Mouse (Mus musculus) myocyte (in vitro differentiated cells): ENCODE results near the gene Pafah1b3. TPM values are rescaled to one million over a fixed set of nuclear protein-coding genes. Genes with fewer than 3 reads are reported as not detected.
"Not testable (repeated sequence)": the region's sequence is repeated elsewhere in the genome, so short reads cannot be mapped to it uniquely, and the experiment has no call there.

ENCODE experiments used
- H3K27me3 ChIP-seq: one replicate; pipeline ENCODE4 v1.6.1; 2011; ENCODE audit not compliant: control insufficient read depth, insufficient read depth, insufficient read length
- H3K36me3 ChIP-seq: one replicate; pipeline ENCODE4 v1.6.1; 2011; ENCODE audit not compliant: control insufficient read depth, insufficient read depth
- H3K4me2 ChIP-seq: one replicate; pipeline ENCODE4 v1.6.1; 2011; ENCODE audit warnings: low read depth, control low read depth
- H3K4me3 ChIP-seq: one replicate; pipeline ENCODE4 v1.5.1; 2011; ENCODE audit warnings: mild to moderate bottlenecking, control low read depth, moderate library complexity
- H3K79me2 ChIP-seq: one replicate; pipeline ENCODE4 v1.6.1; 2011; ENCODE audit not compliant: control insufficient read depth, insufficient read depth
- H3ac ChIP-seq: one replicate; pipeline ENCODE4 v1.6.1; 2011; ENCODE audit not compliant: control insufficient read depth, insufficient read length
- CEBPB ChIP-seq: IDR thresholded peaks from 2 replicates; pipeline ENCODE4 v1.6.1; 2011; ENCODE audit warnings: mild to moderate bottlenecking, moderate library complexity; ENCODE audit not compliant: poor library complexity, insufficient read depth, severe bottlenecking
- E2F4 ChIP-seq: IDR thresholded peaks from one replicate; pipeline ENCODE4 v1.6.1; 2011; ENCODE audit warnings: mild to moderate bottlenecking, control low read depth, moderate library complexity; ENCODE audit not compliant: insufficient read depth
- MAX ChIP-seq: IDR thresholded peaks from one replicate; pipeline ENCODE4 v1.6.1; 2011; ENCODE audit warnings: low read depth, mild to moderate bottlenecking, control low read depth
- MYOD1 ChIP-seq, 3 experiments: IDR thresholded peaks; one replicate each; pipeline ENCODE4 v1.6.1; 2011; ENCODE audit warnings: control low read depth in 2 of 3, low read depth in 2 of 3, mild to moderate bottlenecking in 2 of 3, moderate library complexity in 1 of 3; ENCODE audit not compliant: insufficient read length in 2 of 3, control insufficient read depth in 1 of 3
- MYOG ChIP-seq, 3 experiments: IDR thresholded peaks; one replicate each; pipeline ENCODE4 v1.6.1; 2011; ENCODE audit warnings: control low read depth in 2 of 3, low read depth in 2 of 3, mild to moderate bottlenecking in 2 of 3; ENCODE audit not compliant: insufficient read length in 2 of 3, control insufficient read depth in 1 of 3, insufficient read depth in 1 of 3
- POLR2A ChIP-seq: IDR thresholded peaks from one replicate; pipeline ENCODE4 v1.6.1; 2011; ENCODE audit warnings: low read depth, mild to moderate bottlenecking, control low read depth, moderate library complexity; ENCODE audit not compliant: insufficient read length
- POLR2AphosphoS2 ChIP-seq: IDR thresholded peaks from one replicate; pipeline ENCODE4 v1.6.1; 2011; ENCODE audit warnings: low read depth, control low read depth; ENCODE audit not compliant: insufficient read length
- REST ChIP-seq: IDR thresholded peaks from one replicate; pipeline ENCODE4 v1.6.1; 2011; ENCODE audit warnings: mild to moderate bottlenecking, control low read depth, moderate library complexity; ENCODE audit not compliant: insufficient read depth, insufficient read length
- SRF ChIP-seq: IDR thresholded peaks from one replicate; pipeline ENCODE4 v1.6.1; 2011; ENCODE audit warnings: low read depth; ENCODE audit not compliant: control insufficient read depth, insufficient read length
- TCF12 ChIP-seq: IDR thresholded peaks from one replicate; pipeline ENCODE4 v1.6.1; 2011; ENCODE audit warnings: mild to moderate bottlenecking, control low read depth; ENCODE audit not compliant: poor library complexity, insufficient read depth, severe bottlenecking
- TCF3 ChIP-seq: IDR thresholded peaks from one replicate; pipeline ENCODE4 v1.6.1; 2011; ENCODE audit warnings: low read depth, control low read depth; ENCODE audit not compliant: insufficient read length
- USF1 ChIP-seq: IDR thresholded peaks from one replicate; pipeline ENCODE4 v1.6.1; 2011; ENCODE audit warnings: low read depth, mild to moderate bottlenecking, control low read depth, moderate library complexity
- polyA plus RNA-seq: library from polyadenylated mRNA; unstranded; fragments of >200 nt; fragmentation: generic; extraction: Trizol; gene quantifications from one replicate; pipeline ENCODE4 v1.2.1, GENCODE M21; 2012; ENCODE audit warnings: missing spikeins

Gene Pafah1b3
- polyA plus RNA-seq, 1 experiment, result 54.0 TPM

DNA sequence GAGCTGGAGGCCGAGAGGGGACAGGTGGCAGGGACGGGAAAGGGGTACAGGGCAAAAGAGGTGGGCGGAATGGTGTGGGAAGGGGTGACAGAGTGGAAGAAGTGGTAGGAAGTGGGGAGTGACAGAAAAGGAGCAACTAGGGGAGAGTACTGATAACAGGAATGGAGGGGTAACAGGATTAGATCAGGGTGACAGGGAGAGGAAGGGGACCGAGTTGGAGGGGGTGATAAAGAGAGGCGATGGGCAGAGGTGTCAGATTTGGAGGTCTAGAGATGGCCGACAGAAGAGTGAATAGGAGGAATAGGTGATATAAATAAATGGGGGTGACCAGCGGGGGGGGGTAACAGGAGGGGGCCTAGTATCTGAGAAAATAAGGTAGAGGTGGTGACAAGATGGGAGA, 29.2 kb downstream of the Pafah1b3 start:
- Histone ChIP-seq H3K4me2 (peak overlapping the region; percentile 92), H3K4me3 (peak overlapping the region; percentile 84), H3ac (peak overlapping the region; percentile 24), H3K27me3 (no peaks in the 10 kb centered on the region), H3K79me2 (peaks cover 17% of the 10 kb centered on the region), H3K36me3 (no peaks in the 10 kb centered on the region)
- TF ChIP-seq MYOD1 (IDR thresholded peaks at IDR 0.05; ENCODE audit: control insufficient read depth in 1 of 3, insufficient read length in 2 of 3, low read depth in 2 of 3) (peak in 1 of 3 experiments; percentile 64), SRF (no peak)

DNA sequence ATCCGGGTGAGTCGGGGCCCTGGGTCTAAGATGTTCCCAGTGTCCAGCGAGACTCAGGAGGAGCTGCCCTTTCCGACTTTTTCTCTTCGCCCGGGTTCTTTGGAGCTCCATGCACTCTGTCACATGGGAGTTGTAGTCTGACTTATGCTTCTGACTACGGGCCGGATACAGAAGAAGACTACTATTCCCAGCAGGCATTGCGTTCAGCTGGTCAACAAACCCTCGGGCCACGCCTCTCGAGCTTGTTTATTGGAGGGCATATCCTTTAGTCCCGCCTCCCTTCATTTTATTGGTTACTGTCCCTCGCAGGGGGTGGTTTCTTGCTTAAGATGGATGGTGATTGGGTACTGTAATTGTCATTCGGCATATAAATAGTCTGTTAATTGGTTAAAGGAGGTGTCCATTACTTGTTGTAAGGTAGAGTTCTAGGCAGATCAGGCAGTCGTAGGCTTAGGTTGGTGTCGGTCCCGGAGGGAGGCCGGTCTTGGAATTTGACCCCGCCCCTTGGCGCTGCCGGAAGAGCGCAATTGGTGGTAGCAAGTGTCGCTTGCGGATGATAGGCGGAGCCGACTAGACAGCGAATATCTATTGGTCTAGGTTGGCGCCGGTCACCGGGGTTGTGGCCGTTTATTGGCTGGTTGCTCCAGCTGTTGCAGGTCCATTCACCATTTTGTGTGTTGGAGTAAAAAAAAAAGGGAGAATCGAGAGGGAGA, 29.9 kb downstream of the Pafah1b3 start:
- Histone ChIP-seq H3K36me3 (no peaks in the 10 kb centered on the region), H3K27me3 (no peaks in the 10 kb centered on the region), H3K4me2 (no peak overlapping the region), H3K4me3 (peak overlapping the region; percentile 84), H3K79me2 (peaks cover 17% of the 10 kb centered on the region), H3ac (peak overlapping the region; percentile 24)
- TF ChIP-seq TCF3 (no peak), CEBPB (no peak)

GRCm38 (mm10) chr7:25267301-25267750, 30.5 kb downstream of the Pafah1b3 start, which contains the start of gene Cic:
Cic (plus strand) TSS chr7:25267704.
- Histone ChIP-seq H3K27me3 (no peaks in the 10 kb centered on the region), H3K36me3 (no peaks in the 10 kb centered on the region), H3K79me2 (peaks cover 17% of the 10 kb centered on the region), H3K4me2 (peak within 1 kb of the TSS; percentile 97), H3K4me3 (peak within 1 kb of the TSS; percentile 84), H3ac (peak within 1 kb of the TSS; percentile 24)
- peak; percentile 81 for TF ChIP-seq E2F4
- peak; percentile 72 for TF ChIP-seq POLR2AphosphoS2
- TF ChIP-seq MYOG (IDR thresholded peaks at IDR 0.05; ENCODE audit: control insufficient read depth in 1 of 3, insufficient read depth in 1 of 3, insufficient read length in 2 of 3, low read depth in 2 of 3), result no peak
- TF ChIP-seq REST, result no peak
- no peak for TF ChIP-seq SRF
- TF ChIP-seq TCF12, result no peak
- TF ChIP-seq USF1, result peak; percentile 65
- TF ChIP-seq POLR2A, result peak; percentile 80

GRCm38 (mm10) chr7:25266180-25266962, 31.4 kb downstream of the Pafah1b3 start:
- H3K36me3 ChIP-seq, result no peaks in the 10 kb centered on the region
- H3K4me2 ChIP-seq, result peak overlapping the region; percentile 97
- peaks cover 17% of the 10 kb centered on the region for H3K79me2 ChIP-seq
- H3K27me3 ChIP-seq, result no peaks in the 10 kb centered on the region
- no peak for TF ChIP-seq E2F4
- TF ChIP-seq POLR2A, result no peak
- TF ChIP-seq REST, result no peak
- no peak for TF ChIP-seq USF1
- TF ChIP-seq MYOG (IDR thresholded peaks at IDR 0.05; ENCODE audit: control insufficient read depth in 1 of 3, insufficient read depth in 1 of 3, insufficient read length in 2 of 3, low read depth in 2 of 3), result no peak
- TF ChIP-seq POLR2AphosphoS2, result no peak
- no peak for TF ChIP-seq MAX
- TF ChIP-seq SRF, result no peak
- TF ChIP-seq TCF3, result no peak
- no peak for TF ChIP-seq TCF12
- no peak for TF ChIP-seq MYOD1 (IDR thresholded peaks at IDR 0.05; ENCODE audit: control insufficient read depth in 1 of 3, insufficient read length in 2 of 3, low read depth in 2 of 3)
- no peak for TF ChIP-seq CEBPB
- H3K4me3 ChIP-seq, result peak overlapping the region; percentile 84
- no peak overlapping the region for H3ac ChIP-seq

- not testable (repeated sequence) for H3K4me3 ChIP-seq, H3K4me2 ChIP-seq, H3ac ChIP-seq, H3K36me3 ChIP-seq, H3K27me3 ChIP-seq
- H3K79me2 ChIP-seq, result peaks cover 17% of the 10 kb centered on the region
These were observed 32.0 kb downstream of the Pafah1b3 start for GRCm38 (mm10) chr7:25265743-25266142.
